Mouse (Mus musculus) embryonic facial prominence, embryonic 14.5 days (tissue): ENCODE data around the gene Larp1b. TPM values are rescaled to one million over a fixed set of nuclear protein-coding genes. Genes with fewer than 3 reads are reported as not detected.

ENCODE experiments used
- ATAC-seq: fragments of 200-750 bp; cut with Nextera tagmentation; 2 replicates; pipeline ENCODE4 v1.8.0; 2017; ENCODE audit warnings: low read depth, moderate number of reproducible peaks, moderate TSS enrichment
- DNase-seq: peaks from one replicate; pipeline ENCODE4 v3.0.0-alpha.2; 2015; ENCODE audit warnings: low spot score
- H3K27ac ChIP-seq: fragments of 300-500 bp; sonication (generic); replicated peaks from 2 replicates; pipeline ENCODE4 v1.5.1; 2014; ENCODE audit warnings: low read depth, mild to moderate bottlenecking, low read length, moderate library complexity
- H3K27me3 ChIP-seq: fragments of 300-500 bp; sonication (generic); replicated peaks from 2 replicates; pipeline ENCODE4 v1.6.1; 2014; ENCODE audit warnings: low read length; ENCODE audit not compliant: control insufficient read depth, insufficient read depth
- H3K36me3 ChIP-seq: fragments of 300-500 bp; sonication (generic); 2 replicates; pipeline ENCODE4 v1.6.1; 2014; ENCODE audit warnings: low read length, mixed read lengths; ENCODE audit not compliant: control insufficient read depth, insufficient read depth
- H3K4me1 ChIP-seq: fragments of 300-500 bp; sonication (generic); 2 replicates; pipeline ENCODE4 v1.6.1; 2014; ENCODE audit warnings: antibody characterized with exemption, low read length; ENCODE audit not compliant: control insufficient read depth, insufficient read depth
- H3K4me2 ChIP-seq: fragments of 300-500 bp; sonication (generic); 2 replicates; pipeline ENCODE4 v1.6.1; 2014; ENCODE audit warnings: low read depth, mild to moderate bottlenecking, low read length, moderate library complexity, mixed read lengths
- H3K4me3 ChIP-seq: fragments of 300-500 bp; sonication (generic); 2 replicates; pipeline ENCODE4 v1.5.1; 2014; ENCODE audit warnings: low read depth, mild to moderate bottlenecking, low read length
- H3K9ac ChIP-seq: fragments of 300-500 bp; sonication (generic); 2 replicates; pipeline ENCODE4 v1.6.1; 2014; ENCODE audit warnings: low read depth, mild to moderate bottlenecking, low read length, moderate library complexity, mixed read lengths
- H3K9me3 ChIP-seq: fragments of 300-500 bp; sonication (generic); 2 replicates; pipeline ENCODE4 v1.6.1; 2016; ENCODE audit warnings: low read length; ENCODE audit not compliant: control insufficient read depth
- WGBS: fragments of 180-500 bp; shearing (Covaris S2); extraction: QIAGEN DNeasy Blood & Tissue Kit; methylation state at CpG from one replicate; pipeline ENCODE4 v1.1.7; 2014; 5-methylcytosine and 5-hydroxymethylcytosine counted together
- polyA plus RNA-seq: library from polyadenylated mRNA; unstranded; fragments of >200 nt; fragmentation: Nextera tagmentation; extraction: Ambion mirVana; gene quantifications from 2 replicates; pipeline ENCODE4 v1.2.1, GENCODE M21; 2014

The Larp1b gene
- polyA plus RNA-seq, 1 experiment from 2014 or later = 5.9 TPM

DNA sequence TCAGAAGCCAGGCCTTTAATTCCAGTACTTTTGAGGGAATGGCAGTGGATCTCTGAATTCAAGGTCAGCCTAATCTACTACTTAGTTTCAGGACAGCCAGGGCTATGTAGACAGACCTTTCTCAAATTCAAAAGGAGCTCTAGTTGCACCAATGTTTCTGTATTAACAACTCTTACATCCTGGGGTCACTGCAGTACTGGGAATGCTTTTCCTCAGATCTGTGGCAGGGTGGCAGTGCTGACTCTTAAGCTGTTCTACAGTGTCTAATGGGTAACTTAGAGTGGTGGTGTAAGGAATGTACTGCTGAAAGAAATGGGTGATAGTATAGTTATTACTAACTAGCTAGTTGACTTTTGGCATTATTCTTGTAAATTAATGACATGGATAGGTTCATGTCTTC is 3.0 kb downstream of the Larp1b start:
- Histone ChIP-seq H3K9ac (no peak overlapping the region), H3K4me2 (no peak overlapping the region), H3K9me3 (no peaks in the 10 kb centered on the region), H3K4me3 (no peak overlapping the region), H3K36me3 (no peaks in the 10 kb centered on the region), H3K27ac (no peak overlapping the region), H3K4me1 (0 out of 2 replicates have a peak, but pooled peaks cover 2% of the 10 kb centered on the region), H3K27me3 (peaks cover 18% of the 10 kb centered on the region)
- ATAC-seq = no peak
- no peak for DNase-seq

DNA sequence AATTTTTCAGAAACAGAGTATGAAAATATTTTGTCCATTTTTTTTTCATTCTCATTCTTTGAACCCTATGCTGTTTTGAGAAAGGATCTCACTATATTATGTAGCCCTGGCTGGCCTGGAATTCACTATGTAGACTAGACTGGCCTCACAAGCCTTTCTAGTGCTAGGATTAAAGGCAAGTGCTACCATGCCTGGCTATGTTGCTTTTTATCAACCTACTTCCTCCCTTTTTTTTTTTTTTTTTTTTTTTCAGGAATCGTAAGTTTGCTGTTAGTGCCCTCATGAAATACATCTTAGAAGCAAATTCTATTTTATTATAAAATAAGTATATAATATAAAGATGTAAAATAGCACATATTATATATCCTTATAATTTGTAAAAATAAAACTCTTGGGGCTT is 5.2 kb downstream of the Larp1b start:
- no peaks in the 10 kb centered on the region for H3K36me3 ChIP-seq
- no peak overlapping the region for H3K4me3 ChIP-seq
- ATAC-seq (no peak), DNase-seq (no peak)
- H3K4me1 ChIP-seq = 0 out of 2 replicates have a peak, but pooled peaks cover 2% of the 10 kb centered on the region
- no peak overlapping the region for H3K4me2 ChIP-seq
- H3K9me3 ChIP-seq = no peaks in the 10 kb centered on the region
- 77% methylated on average over 1 of the region's 1 CpGs for WGBS
- H3K9ac ChIP-seq = no peak overlapping the region
- peaks cover 18% of the 10 kb centered on the region for H3K27me3 ChIP-seq
- H3K27ac ChIP-seq = no peak overlapping the region

DNA sequence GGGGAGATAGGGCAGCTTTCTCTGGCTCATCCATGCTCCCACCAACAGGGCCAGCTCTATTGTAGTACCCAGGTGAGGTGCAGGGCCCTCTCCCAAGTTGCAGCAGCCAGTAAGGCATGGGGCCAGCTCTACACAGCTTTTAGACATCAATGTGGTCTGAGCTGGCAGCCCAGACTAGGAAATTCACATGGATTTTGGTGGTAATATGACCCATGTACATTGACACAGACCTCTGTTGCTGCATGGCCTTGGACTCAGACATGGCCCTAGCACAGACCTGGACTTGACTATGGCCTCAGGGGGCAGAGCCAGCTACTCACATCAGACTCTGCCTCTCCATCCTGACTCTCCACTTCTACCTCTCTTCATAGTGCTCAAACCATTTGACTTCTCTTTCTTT is 9.2 kb downstream of the Larp1b start:
- no peaks in the 10 kb centered on the region for H3K9me3 ChIP-seq
- H3K27ac ChIP-seq = no peak overlapping the region
- DNase-seq (no peak), ATAC-seq (no peak)
- no peak overlapping the region for H3K9ac ChIP-seq
- no peak overlapping the region for H3K4me3 ChIP-seq
- no peaks in the 10 kb centered on the region for H3K4me1 ChIP-seq
- no peaks in the 10 kb centered on the region for H3K27me3 ChIP-seq
- H3K4me2 ChIP-seq = no peak overlapping the region
- no peaks in the 10 kb centered on the region for H3K36me3 ChIP-seq

DNA sequence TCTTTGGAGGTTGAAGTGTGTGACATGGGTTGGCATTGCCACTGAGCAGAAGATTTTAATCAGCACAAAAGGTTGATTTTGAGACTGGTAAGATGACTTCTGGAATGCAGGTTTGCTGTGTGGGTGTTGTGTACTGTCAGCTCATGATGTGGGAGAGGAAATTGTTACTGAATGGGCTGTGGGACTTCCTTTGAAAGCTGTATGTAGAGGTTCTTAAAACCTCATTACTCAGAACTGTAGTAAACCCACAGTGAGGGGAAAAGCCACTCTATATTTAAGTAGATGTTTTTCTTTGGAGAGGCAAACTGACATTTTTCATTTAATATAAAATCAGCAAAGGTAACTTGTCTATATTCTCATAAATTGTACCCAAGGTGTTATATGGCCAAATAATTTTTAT is 31.1 kb downstream of the Larp1b start:
- H3K4me2 ChIP-seq = no peak overlapping the region
- no peaks in the 10 kb centered on the region for H3K27me3 ChIP-seq
- no peak overlapping the region for H3K9ac ChIP-seq
- no peaks in the 10 kb centered on the region for H3K9me3 ChIP-seq
- H3K4me1 ChIP-seq = no peaks in the 10 kb centered on the region
- no peak for ATAC-seq
- no peak for DNase-seq
- no peaks in the 10 kb centered on the region for H3K36me3 ChIP-seq
- H3K4me3 ChIP-seq = no peak overlapping the region
- no peak overlapping the region for H3K27ac ChIP-seq

DNA sequence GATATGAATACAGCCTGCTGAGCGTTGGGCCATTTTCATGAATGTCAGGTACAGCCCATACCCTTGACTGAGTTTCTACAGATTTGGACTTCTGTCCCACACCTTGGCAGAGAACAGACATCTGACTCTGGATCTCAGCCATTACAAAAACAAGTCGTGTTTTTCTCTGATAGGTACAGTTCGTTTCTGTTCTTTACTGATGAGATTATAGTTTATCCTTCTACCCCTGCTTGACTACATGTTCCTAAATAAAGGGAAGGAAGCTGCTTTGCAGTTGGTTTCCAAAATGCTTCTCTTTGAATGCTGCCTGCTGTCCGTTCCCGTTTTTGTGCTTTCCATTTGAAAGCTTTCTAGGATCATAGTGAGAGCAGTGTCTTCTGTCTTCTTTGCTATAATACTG is 37.9 kb downstream of the Larp1b start:
- Histone ChIP-seq H3K9ac (no peak overlapping the region), H3K27me3 (no peaks in the 10 kb centered on the region), H3K4me3 (no peak overlapping the region), H3K4me1 (no peaks in the 10 kb centered on the region), H3K4me2 (no peak overlapping the region), H3K27ac (no peak overlapping the region), H3K36me3 (no peaks in the 10 kb centered on the region), H3K9me3 (no peaks in the 10 kb centered on the region)
- ATAC-seq = no peak
- no peak for DNase-seq
- WGBS = 74% methylated on average over 5 of the region's 5 CpGs

DNA sequence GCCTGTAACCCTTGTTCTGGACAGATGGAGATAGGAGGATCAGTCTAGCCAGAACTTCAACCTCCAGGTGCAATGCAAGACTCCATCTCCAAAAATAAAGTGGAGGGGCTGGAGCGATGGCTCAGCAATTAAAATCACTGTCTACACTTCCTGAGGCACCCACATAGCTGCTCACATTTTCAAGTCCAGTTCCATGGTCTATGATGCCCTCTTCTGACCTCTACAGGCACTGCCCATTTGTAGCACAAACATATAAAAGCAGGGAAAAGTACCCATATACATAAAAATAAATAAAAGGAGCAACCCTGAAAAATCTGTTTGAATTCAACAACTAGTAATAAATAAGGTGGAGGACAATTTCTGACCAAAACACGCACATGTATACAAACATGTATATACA is 39.1 kb downstream of the Larp1b start:
- WGBS = 70% methylated on average over 2 of the region's 2 CpGs
- H3K27ac ChIP-seq = no peak overlapping the region

DNA sequence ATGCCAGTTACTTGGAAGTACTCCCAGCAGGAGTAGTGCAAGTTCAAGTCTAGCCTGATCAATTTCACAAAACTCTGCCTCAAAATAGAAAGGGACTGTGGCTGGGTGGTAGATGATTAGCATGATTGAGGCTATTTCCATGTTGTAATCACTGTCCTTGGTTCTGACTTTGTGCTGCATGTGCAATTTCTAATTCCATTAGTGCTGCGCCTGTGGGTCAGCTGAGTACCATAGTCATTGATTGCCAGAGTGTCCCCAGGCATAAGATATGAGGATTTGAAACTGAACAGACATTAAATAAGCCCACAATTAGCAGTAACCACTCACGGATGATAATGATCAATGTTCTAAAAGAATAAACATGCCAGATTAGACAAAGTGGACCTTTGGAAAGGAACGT is 41.9 kb downstream of the Larp1b start:
- ATAC-seq = no peak

More for the DNA sequence above, 39.1 kb downstream of the Larp1b start:
- Histone ChIP-seq H3K36me3 (no peaks in the 10 kb centered on the region), H3K4me1 (no peaks in the 10 kb centered on the region), H3K9me3 (no peaks in the 10 kb centered on the region), H3K4me3 (no peak overlapping the region), H3K4me2 (no peak overlapping the region), H3K27me3 (no peaks in the 10 kb centered on the region), H3K9ac (no peak overlapping the region)
- ATAC-seq (no peak), DNase-seq (no peak)

DNA sequence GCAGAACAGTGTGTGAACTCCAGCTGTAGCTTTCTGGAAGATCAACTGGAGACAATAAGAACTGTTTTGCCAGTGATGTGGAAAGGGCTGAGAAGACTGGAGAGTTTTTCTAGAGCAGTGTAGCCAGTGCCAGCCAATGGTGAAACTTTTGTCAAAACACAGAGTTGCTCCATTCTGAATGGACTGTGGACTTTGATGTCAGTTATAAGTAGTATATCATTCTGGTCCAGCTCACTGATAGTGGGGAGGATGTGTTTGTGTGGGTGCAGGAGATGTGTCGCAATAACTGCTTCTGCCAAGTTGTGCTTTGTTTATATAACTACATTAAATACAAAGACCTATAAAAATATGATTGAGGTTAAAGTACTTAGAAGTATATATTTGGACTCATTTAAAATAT is 45.5 kb downstream of the Larp1b start:
- H3K27ac ChIP-seq = no peak overlapping the region
- 94% methylated on average over 1 of the region's 1 CpGs for WGBS
- no peaks in the 10 kb centered on the region for H3K36me3 ChIP-seq
- no peaks in the 10 kb centered on the region for H3K27me3 ChIP-seq
- DNase-seq (no peak), ATAC-seq (no peak)
- no peak overlapping the region for H3K4me3 ChIP-seq
- no peaks in the 10 kb centered on the region for H3K9me3 ChIP-seq
- H3K4me2 ChIP-seq = no peak overlapping the region
- no peaks in the 10 kb centered on the region for H3K4me1 ChIP-seq
- H3K9ac ChIP-seq = no peak overlapping the region

More for the DNA sequence above, 41.9 kb downstream of the Larp1b start:
- H3K27me3 ChIP-seq = no peaks in the 10 kb centered on the region
- no peaks in the 10 kb centered on the region for H3K36me3 ChIP-seq
- H3K4me2 ChIP-seq = no peak overlapping the region
- H3K4me3 ChIP-seq = no peak overlapping the region
- no peak for DNase-seq
- H3K9me3 ChIP-seq = no peaks in the 10 kb centered on the region
- H3K27ac ChIP-seq = no peak overlapping the region
- H3K4me1 ChIP-seq = no peaks in the 10 kb centered on the region
- no peak overlapping the region for H3K9ac ChIP-seq
- WGBS = 68% methylated on average over 3 of the region's 3 CpGs

DNA sequence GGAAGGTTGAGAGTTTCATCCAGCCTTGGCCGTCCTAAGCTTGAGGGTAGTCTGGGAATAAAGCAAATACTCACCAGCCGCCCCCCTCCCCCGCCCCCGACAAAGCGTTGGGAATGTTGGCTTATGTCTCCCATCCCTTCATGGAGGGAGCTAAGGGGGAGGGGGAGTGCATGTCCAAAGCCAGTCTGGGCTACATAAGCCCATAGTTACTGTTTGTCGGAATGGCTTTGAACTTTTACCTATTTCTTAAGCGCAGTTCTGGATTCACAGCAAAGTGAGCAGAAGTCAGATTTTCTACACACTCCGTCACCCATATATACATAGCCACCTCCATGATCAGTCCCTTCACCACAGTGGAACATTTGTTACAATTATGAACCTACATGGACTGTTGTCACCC is 59.7 kb downstream of the Larp1b start:
- WGBS = 79% methylated on average over 8 of the region's 8 CpGs
- H3K4me1 ChIP-seq = no peaks in the 10 kb centered on the region
- no peak overlapping the region for H3K27ac ChIP-seq
- no peak for ATAC-seq
- H3K4me3 ChIP-seq = no peak overlapping the region
- H3K9me3 ChIP-seq = no peaks in the 10 kb centered on the region
- H3K36me3 ChIP-seq = no peaks in the 10 kb centered on the region
- no peak overlapping the region for H3K4me2 ChIP-seq
- H3K9ac ChIP-seq = no peak overlapping the region
- H3K27me3 ChIP-seq = no peaks in the 10 kb centered on the region
- DNase-seq = no peak
